Mouse (Mus musculus): ENCODE data around the gene Usp22. TPM values are rescaled to one million over a fixed set of nuclear protein-coding genes. Genes with fewer than 3 reads are reported as not detected.

Gene Usp22
- total RNA-seq (2014; rRNA removed) (545 and 656 TPM in 2 replicates), polyA plus RNA-seq (2015; fragmentation: Nextera tagmentation; extraction: Ambion mirVana) (345 and 405 TPM in 2 replicates)

DNA sequence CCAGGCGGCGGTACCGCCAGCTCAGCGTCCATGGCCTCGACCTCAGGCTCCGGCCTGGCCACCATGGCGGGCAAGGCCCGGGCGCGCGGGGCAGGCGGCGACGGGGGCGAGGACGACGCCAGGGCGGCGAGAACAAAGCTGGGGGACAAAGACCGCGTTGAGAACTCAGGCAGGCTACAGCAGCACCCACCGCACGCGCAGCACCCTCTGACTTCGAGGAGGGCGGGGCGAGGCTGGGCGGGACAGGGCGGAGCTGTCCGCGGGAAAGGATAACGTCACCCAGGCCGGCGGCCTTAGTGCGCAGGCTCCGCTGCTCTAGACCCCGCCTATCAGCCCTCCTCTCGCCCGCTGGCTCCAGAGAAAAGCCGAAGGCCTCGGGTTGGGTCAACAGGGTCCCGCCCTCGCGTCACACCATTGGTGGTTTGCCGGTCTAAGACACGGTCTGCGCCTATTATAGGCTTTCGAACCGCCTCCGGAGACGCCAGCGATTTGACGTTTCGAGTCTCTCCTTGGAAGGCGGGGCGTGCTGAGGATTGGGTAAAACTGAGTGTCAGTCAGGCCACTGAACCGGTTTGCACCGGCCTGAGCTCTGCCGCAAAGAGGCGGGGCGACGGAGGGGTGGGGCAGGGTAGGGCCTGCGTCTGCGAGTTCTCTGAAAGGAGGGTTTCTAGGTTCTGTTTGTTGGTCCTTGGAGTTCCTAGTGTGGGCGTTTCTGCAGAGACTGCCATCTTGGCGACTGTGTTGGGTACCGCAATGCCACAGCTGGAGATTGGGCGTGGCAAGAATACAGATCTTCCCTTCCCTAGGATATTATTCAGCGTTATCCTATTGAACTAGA lies at the start of gene Usp22:
TSS of gene Usp22 (minus strand) at position 235 of the 838 bp plus-strand sequence.
- DNase-seq (peak; percentile 100), ATAC-seq (peak; percentile 94)
- H3K27ac ChIP-seq (ENCODE audit: low read depth, low read length) = peak within 1 kb of the TSS; percentile 100

DNA sequence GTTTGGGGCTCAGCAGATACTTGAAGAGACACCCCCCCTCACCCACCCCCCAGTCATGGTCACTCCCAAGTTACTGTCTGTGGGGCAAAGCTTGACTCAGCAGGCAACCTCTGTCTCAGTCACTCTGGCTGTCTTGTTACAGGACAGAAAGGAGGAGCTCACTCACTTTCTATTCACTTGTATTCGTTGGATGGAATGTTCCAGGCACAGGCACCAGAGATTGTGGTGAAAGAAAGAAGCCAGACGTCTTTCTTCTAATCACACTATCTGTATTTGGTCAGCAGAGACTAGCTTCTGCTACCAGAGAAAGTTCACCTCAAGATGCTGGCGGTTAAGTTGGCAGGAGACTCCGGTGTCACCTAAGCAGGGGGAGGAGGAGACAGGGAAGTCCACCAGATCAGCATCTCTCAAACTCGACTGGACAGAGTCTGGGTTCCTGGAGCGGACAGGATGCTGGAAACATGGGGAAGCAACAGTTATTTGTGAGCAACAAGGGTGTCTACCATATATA lies 49.4 kb upstream of the Usp22 start:
- Histone ChIP-seq H3K9ac (no peak overlapping the region), H3K4me3 (ENCODE audit: low read depth, low read length) (no peak overlapping the region), H3K27me3 (ENCODE audit: insufficient read depth, low read length) (no peaks in the 10 kb centered on the region), H3K36me3 (ENCODE audit: insufficient read depth) (no peaks in the 10 kb centered on the region), H3K27ac (ENCODE audit: low read depth, low read length) (no peak overlapping the region), H3K9me3 (ENCODE audit: low read length) (no peaks in the 10 kb centered on the region), H3K4me1 (ENCODE audit: insufficient read depth) (no peaks in the 10 kb centered on the region), H3K4me2 (ENCODE audit: low read depth) (no peak overlapping the region)
- no peak for TF ChIP-seq CTCF (IDR thresholded peaks at IDR 0.05; ENCODE audit: low read depth)
- ATAC-seq (no peak), DNase-seq (no peak)
- WGBS = 77% methylated on average over 6 of the region's 6 CpGs

More for the DNA sequence above, at the start of gene Usp22:
- no peaks in the 10 kb centered on the region for H3K27me3 ChIP-seq (ENCODE audit: insufficient read depth, low read length)
- H3K4me2 ChIP-seq (ENCODE audit: low read depth) = peak within 1 kb of the TSS; percentile 65
- peaks cover 25% of the 10 kb centered on the region for H3K4me1 ChIP-seq (ENCODE audit: insufficient read depth)
- no peaks in the 10 kb centered on the region for H3K36me3 ChIP-seq (ENCODE audit: insufficient read depth)
- under 1% methylated on average over 68 of the region's 69 CpGs for WGBS
- peak; percentile 25; the same call in 1 of the 2 replicates for TF ChIP-seq CTCF (IDR thresholded peaks at IDR 0.05; ENCODE audit: low read depth)
- peak within 1 kb of the TSS; percentile 100 for H3K9ac ChIP-seq
- H3K9me3 ChIP-seq (ENCODE audit: low read length) = no peaks in the 10 kb centered on the region
- peak within 1 kb of the TSS; percentile 98 for H3K4me3 ChIP-seq (ENCODE audit: low read depth, low read length)

DNA sequence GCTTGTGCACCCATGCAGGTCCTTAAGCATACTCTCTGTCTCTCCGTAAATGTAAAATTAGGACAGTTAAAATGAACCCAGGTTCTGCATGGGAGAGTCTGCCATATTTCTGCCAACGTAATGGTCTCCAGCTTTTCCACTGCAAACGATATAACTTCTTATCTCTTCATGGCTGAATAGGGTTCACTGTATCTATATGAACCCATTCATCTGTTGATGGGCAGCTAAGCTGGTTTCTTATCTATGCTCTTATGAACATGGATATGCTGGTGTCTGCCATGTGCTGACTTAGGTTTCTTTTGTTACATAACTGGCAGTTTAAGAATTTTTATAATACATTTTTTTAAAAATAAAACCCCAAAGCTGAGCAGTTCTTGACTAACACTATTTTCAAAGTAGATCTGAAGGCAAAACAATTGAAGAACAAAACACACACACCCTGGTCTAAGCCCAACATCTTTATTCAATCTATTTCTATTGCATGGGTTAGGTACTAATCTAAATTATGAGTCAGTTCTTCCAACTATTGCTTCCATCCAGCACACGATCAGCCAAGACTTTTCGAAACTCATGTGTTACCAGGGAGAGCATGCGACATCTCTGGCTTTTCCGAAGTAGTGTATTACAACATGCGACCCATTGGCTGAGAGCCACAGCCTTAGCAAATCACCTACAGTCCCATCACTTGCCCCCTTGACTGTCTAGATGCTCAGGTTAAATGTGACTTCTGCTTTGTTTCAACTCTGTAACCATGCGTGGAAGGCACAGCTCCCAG lies 48.3 kb upstream of the Usp22 start:
- Histone ChIP-seq H3K4me1 (ENCODE audit: insufficient read depth) (no peaks in the 10 kb centered on the region), H3K4me3 (ENCODE audit: low read depth, low read length) (no peak overlapping the region), H3K9me3 (ENCODE audit: low read length) (no peaks in the 10 kb centered on the region), H3K27me3 (ENCODE audit: insufficient read depth, low read length) (no peaks in the 10 kb centered on the region), H3K36me3 (ENCODE audit: insufficient read depth) (no peaks in the 10 kb centered on the region), H3K9ac (no peak overlapping the region), H3K4me2 (ENCODE audit: low read depth) (no peak overlapping the region), H3K27ac (ENCODE audit: low read depth, low read length) (no peak overlapping the region)
- no peak for TF ChIP-seq CTCF (IDR thresholded peaks at IDR 0.05; ENCODE audit: low read depth)
- ATAC-seq (no peak), DNase-seq (no peak)
- 85% methylated on average over 9 of the region's 9 CpGs for WGBS

DNA sequence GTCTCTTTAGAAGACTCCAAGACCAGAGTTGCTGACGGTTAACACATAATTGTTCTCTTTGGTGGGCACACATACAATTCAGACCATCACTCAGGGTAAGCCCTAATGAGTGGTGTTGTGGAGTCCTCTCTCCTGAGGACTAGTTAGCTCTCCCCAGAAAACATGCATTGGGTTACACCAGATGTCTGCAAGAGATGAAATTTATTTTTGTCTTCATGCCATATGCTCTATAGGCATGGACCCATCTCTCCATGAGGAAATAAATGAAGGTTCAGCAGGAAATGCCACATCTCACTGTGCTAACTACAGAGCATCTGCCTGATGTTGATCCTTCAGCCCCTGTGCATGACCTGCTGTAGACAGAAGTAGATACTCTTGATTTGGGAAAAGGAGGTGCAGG lies 47.2 kb upstream of the Usp22 start:
- H3K36me3 ChIP-seq (ENCODE audit: insufficient read depth) = no peaks in the 10 kb centered on the region
- H3K27me3 ChIP-seq (ENCODE audit: insufficient read depth, low read length) = no peaks in the 10 kb centered on the region
- H3K4me3 ChIP-seq (ENCODE audit: low read depth, low read length) = no peak overlapping the region
- ATAC-seq (no peak), DNase-seq (no peak)
- no peak overlapping the region for H3K4me2 ChIP-seq (ENCODE audit: low read depth)
- WGBS = 70% methylated on average over 1 of the region's 1 CpGs
- TF ChIP-seq CTCF (IDR thresholded peaks at IDR 0.05; ENCODE audit: low read depth) = no peak
- H3K27ac ChIP-seq (ENCODE audit: low read depth, low read length) = no peak overlapping the region
- H3K4me1 ChIP-seq (ENCODE audit: insufficient read depth) = no peaks in the 10 kb centered on the region
- H3K9ac ChIP-seq = no peak overlapping the region
- no peaks in the 10 kb centered on the region for H3K9me3 ChIP-seq (ENCODE audit: low read length)

DNA sequence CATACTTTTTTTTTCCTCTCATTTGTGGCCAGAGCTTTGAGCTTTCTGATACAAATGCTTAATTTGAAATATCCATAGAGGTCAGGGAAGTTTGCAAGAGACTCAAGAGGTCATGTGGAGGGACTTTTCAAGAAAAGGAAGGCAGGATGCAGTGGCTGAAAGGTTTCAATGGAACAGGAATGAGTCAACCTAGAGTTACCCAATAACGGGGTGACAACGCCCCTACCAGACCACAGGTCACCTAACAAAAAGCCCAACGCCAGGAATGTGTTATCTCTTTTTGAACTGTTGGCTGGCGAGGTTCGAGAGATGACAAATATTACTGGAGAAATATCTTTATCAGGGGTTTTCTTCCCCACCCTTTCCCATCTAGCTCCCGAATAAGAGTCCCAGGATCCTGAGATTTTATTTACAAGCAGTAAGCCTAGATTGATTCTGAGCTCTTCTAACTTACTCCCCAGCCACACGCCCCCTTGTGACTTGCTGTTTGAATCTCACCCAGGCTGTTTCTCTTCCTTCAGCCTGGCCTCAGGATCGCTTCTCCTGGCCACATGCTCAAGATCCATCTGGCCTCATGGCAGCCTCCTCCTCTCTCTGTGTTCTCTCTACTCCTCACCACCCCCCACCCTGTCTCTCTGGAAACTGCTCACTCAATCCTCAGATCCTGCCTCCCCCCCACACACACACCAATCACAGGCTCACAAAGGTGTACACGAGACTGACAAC lies 45.5 kb upstream of the Usp22 start:
- H3K27ac ChIP-seq (ENCODE audit: low read depth, low read length) = no peak overlapping the region
- no peak overlapping the region for H3K4me2 ChIP-seq (ENCODE audit: low read depth)
- no peaks in the 10 kb centered on the region for H3K4me1 ChIP-seq (ENCODE audit: insufficient read depth)
- WGBS = 73% methylated on average over 9 of the region's 9 CpGs
- ATAC-seq = peak; percentile 79
- DNase-seq = peak; percentile 60
- H3K9ac ChIP-seq = no peak overlapping the region
- H3K4me3 ChIP-seq (ENCODE audit: low read depth, low read length) = no peak overlapping the region
- no peaks in the 10 kb centered on the region for H3K36me3 ChIP-seq (ENCODE audit: insufficient read depth)
- TF ChIP-seq CTCF (IDR thresholded peaks at IDR 0.05; ENCODE audit: low read depth) = peak; percentile 35; the same call in 1 of the 2 replicates
- H3K9me3 ChIP-seq (ENCODE audit: low read length) = no peaks in the 10 kb centered on the region
- no peaks in the 10 kb centered on the region for H3K27me3 ChIP-seq (ENCODE audit: insufficient read depth, low read length)

DNA sequence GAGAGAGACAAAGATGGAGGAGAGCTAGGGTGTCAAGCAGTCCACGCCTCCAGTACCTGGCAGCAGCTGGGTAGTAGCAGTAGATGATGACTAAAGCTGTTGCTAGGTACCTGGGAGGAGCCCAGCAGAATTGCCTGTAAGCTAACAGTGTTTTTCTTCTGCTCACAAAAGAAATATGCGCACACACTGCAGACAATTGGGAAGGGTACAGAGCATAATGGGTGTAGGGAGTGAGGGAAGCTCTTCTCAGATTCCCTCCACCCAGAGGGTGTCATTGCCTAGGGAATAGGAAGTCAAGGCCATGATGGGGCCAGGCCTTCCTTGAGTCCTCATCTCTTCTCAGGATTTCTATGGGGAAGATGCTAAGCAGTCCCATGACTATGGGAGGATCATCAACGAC lies 41.1 kb upstream of the Usp22 start:
- Histone ChIP-seq H3K9ac (no peak overlapping the region), H3K27me3 (ENCODE audit: insufficient read depth, low read length) (no peaks in the 10 kb centered on the region), H3K27ac (ENCODE audit: low read depth, low read length) (no peak overlapping the region), H3K36me3 (ENCODE audit: insufficient read depth) (no peaks in the 10 kb centered on the region), H3K4me1 (ENCODE audit: insufficient read depth) (no peaks in the 10 kb centered on the region), H3K4me2 (ENCODE audit: low read depth) (no peak overlapping the region), H3K4me3 (ENCODE audit: low read depth, low read length) (no peak overlapping the region), H3K9me3 (ENCODE audit: low read length) (no peaks in the 10 kb centered on the region)
- DNase-seq (no peak), ATAC-seq (no peak)
- no peak for TF ChIP-seq CTCF (IDR thresholded peaks at IDR 0.05; ENCODE audit: low read depth)
- WGBS = 91% methylated on average over 3 of the region's 3 CpGs

Measured in forebrain, postnatal 0 days (tissue).